Mouse (Mus musculus): ENCODE data around the gene Cxcl15. TPM values are rescaled to one million over a fixed set of nuclear protein-coding genes. Genes with fewer than 3 reads are reported as not detected.
"Not testable (repeated sequence)": the region's sequence is repeated elsewhere in the genome, so short reads cannot be mapped to it uniquely, and the experiment has no call there.

The Cxcl15 gene
- total RNA-seq, 2 experiments from 2014 or later: not detected

DNA sequence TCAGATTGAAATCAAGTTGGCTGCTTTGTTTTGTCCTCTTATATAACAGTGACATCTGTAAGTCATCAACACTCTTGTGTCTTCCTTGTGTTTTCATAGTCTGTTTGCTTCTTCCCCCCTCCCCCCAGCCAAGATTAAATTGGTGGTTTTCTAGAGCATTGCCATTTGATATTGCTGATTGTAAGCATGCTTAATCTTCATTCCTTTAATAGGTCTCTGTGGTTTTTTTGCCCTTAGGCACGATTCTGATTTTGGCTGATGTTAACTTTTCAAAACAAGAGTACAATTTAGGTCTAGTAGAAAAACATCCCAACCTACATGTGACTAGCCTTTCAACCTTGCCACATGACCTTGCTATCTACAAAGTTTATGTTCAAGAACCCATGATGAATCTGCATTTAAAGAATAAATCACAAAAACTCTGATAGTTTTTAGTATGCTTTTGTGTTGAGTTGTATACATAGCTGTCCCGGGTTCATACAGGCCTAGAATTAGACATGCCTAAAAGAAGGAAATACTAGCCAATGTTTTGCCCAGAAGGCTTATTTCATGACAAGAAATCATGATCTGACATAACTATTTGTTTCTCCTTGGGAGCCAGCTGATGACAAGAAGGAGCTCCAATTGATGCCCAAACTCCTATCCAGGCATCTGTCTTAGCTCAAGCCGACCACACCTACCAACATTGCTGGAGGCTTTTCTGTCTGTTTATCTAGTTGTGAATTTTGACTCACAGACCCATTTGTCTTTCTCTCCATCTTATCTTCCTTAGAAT is 13.0 kb downstream of the Cxcl15 start:
- H3K27ac ChIP-seq: no peak overlapping the region
- intact Hi-C loops (cut with DNase I): no loop called here
- no peak overlapping the region for H3K4me3 ChIP-seq
- no peak for TF ChIP-seq CTCF (IDR thresholded peaks at IDR 0.05)
- DNase-seq: no peak

DNA sequence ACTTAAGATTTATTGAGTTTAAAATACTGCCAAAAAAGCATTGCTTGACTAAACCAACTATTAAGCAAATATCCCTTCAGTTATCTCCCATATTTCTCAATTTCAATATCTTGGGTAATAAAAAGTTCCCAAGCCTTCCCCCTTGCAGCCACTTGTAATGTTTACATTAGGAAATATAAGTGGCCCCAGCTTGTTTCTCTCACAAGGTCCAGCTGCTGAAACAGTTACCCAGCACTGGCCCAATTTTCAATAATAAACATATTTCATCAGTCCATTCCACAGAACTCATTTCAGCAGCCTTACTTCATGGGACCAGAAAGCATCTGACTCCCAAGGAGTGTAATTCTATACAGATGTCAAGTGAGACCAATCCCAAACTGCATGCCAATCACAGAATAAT is 25.4 kb downstream of the Cxcl15 start:
- TF ChIP-seq CTCF (IDR thresholded peaks at IDR 0.05): no peak

DNA sequence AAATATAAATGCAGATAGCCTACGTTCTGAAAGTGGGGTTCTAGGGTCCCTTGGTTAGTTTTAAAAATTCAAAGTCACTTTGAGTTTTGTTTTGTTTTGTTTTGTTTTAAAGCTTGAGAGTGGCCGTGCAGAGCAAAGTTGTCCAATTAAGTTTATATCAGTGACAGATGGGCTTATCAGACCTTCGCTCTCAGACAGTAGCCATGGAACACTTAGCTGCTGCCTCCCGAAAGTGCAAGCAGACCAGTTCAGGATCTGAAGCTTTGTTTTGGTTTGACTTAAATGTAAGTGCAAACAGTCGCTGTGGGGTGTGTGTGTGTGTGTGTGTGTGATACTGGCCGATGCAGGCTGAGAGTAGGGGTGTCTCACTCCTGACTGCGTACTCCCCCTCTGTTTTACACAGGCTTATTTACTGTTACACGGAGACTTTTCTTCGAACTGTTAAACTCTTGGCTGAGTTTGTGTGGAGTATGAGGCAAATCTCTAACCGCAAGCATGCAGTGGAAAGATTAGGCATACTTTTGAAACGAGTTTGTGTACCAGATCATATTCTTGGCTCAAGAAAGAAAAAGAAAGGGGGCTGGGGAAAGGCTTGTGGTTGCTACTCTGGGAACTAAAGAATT is 37.9 kb downstream of the Cxcl15 start:
- TF ChIP-seq CTCF (IDR thresholded peaks at IDR 0.05): no peak
- intact Hi-C loops (cut with DNase I): no loop called here
- Histone ChIP-seq H3K27ac (no peak overlapping the region), H3K4me3 (no peak overlapping the region)
- no peak for DNase-seq

More for the DNA sequence above, 25.4 kb downstream of the Cxcl15 start:
- intact Hi-C loops (cut with DNase I): no loop called here
- no peak overlapping the region for H3K27ac ChIP-seq
- H3K4me3 ChIP-seq: no peak overlapping the region
- no peak for DNase-seq

DNA sequence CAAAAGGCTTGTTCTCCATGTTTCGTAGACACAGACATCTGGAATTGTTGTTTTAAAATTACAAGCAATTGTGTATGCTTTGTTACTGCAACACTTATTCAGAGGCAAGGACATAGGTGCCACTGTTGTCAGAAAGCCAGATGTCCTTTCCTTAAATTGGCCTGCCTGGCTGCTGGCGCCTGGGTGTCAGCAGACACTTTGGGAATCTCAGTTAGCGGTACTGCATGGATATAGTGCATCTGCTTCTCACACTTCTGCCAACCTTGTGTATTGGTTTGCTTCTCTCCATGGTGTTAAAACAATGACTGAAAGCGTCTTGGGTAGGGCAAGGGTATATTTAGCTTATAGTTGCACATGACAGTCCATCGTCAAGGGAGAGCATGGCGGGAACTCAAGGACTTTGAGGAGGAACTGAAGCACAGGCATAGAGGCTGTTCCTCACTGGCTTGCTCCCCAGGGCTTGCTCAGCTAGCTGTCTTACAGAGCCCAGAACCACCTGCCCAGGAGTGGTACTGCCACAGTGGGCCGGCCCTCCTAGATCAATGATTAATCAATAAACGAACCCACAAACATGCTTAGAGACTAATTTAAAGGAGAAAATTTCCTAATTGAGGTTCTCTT is 38.5 kb downstream of the Cxcl15 start:
- no peak for DNase-seq
- H3K27ac ChIP-seq: no peak overlapping the region
- no peak for TF ChIP-seq CTCF (IDR thresholded peaks at IDR 0.05)
- no peak overlapping the region for H3K4me3 ChIP-seq
- intact Hi-C loops (cut with DNase I): no loop called here

DNA sequence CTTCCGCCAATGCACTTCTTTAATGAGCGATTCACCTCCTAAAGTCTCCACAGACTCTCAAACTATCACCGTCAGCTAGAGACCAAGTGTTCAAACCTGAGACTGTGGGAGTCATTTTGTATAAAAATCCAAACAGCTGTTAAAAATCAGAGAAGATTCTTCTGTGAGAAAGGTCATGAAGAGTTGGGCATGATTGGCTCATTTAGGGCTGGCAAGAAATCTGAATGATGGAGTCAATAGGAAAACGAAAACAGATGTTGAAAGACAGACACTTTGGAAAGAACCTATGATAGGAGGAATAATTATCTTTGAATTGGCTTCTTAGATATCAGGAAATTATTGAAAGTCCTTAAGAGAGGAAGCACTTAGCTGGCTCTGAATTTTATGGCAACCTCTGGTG is 40.1 kb downstream of the Cxcl15 start:
- no peak for DNase-seq
- intact Hi-C loops (cut with DNase I): no loop called here
- H3K4me3 ChIP-seq: no peak overlapping the region
- no peak for TF ChIP-seq CTCF (IDR thresholded peaks at IDR 0.05)
- no peak overlapping the region; the same call in 1 of the 2 replicates for H3K27ac ChIP-seq

DNA sequence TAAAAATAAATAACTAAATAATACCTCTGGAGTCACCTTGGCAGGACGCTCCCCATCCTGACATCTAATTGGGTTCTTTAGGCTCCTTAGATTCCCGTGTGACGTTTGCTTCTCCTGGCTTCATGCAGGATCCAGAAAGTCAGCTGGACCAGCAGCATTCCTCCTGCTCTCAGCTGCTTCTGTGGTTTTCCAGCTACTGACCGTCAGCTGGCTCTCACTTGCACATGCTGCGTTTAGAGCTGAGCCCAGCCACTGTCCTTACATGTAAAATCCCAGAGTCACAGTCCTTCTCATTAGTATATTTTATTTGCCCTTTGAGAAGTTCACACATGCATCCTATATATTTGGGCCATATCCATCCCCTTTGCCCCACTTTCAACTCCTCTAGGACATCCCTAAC is 44.2 kb downstream of the Cxcl15 start:
- intact Hi-C loops (cut with DNase I): no loop called here
- DNase-seq: peak; percentile 34
- Histone ChIP-seq H3K27ac (no peak overlapping the region), H3K4me3 (no peak overlapping the region)
- TF ChIP-seq CTCF (IDR thresholded peaks at IDR 0.05): no peak

DNA sequence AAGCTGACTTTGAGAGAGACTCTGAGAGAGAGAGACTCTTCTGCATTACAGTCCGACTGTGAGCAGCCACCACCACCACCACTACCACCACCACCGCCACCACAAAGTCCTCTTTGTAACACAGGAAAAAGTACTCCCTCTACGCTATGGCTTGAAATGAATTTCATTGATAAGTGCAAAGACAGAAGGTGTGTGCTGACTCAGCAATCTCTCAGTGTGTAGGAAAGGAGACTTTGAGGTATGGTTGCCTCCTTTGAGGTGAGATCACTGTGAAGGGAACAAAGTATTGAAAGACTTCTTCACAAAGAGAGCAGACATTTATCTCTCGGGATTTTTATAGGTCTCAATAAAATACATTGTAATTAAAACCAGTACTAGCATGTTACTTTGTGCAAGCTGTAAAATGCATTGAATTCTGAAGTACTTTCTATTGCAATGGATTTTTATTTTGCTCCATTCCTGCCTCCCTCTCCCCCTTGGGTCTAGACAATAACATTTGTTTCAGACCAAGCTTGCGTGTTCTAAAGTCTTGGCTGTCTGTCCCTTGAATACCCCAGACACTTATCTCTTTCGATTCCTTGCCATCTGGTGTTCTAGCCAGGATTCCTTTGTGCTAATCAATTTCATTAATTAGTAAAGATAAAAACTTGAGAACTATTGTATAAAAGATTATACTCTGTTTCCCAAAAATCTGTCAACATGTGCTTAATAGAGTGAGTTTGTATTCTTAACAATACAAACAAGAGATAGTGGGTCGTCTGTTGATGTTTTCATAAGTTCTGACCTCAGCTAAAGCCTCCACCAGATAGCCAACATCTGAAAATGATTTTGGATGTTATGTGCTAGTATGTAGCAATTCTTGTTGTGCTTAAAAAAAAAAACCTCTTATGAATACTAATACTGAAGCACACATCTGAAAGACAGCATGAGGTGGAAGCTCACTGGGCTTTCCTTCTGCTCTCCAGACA is 46.9 kb downstream of the Cxcl15 start:
- intact Hi-C loops (cut with DNase I): no loop called here
- no peak for TF ChIP-seq CTCF (IDR thresholded peaks at IDR 0.05)
- Histone ChIP-seq H3K4me3 (no peak overlapping the region), H3K27ac (no peak overlapping the region)
- no peak for DNase-seq

DNA sequence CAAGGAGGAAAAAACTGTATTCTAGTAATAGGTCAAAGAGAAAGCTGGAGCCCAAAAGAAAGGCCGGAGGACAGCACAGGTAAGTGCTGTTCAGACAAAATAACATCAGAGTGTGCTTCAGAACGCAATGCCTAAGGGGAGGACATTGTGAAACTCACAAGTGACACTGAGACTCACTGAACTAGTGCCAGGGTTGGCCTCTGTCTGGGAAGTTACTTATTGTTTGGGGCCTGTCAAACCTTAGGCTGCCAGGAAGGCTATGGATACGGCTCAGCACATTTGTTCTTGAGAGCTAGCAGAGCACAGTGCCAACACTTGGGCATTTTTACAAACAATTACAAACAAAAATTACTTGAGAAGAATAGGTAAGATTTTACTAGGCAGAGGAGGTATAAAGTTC is 49.6 kb downstream of the Cxcl15 start:
- no peak for TF ChIP-seq CTCF (IDR thresholded peaks at IDR 0.05)
- intact Hi-C loops (cut with DNase I): no loop called here
- Histone ChIP-seq H3K4me3 (no peak overlapping the region), H3K27ac (no peak overlapping the region)
- no peak for DNase-seq

DNA sequence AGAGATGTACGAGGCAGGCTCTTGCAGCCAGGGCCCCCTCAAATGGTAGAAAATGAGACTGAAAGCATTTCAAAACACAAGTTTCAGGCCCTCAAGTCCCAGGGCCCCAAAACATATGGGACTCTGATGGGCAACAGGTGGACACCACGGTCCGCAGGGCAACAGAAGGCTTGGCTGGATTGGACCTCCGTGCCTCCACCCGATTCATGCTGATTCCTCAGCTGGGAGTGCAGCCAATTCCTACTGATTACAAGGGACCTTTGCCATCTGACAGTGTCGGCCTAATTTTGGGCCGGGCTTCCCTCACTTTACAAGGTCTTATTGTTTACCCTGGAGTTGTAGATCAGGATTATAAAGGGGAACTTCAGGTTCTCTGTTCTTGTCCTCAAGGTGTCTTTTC is 55.8 kb downstream of the Cxcl15 start:
- H3K27ac ChIP-seq; H3K4me3 ChIP-seq; DNase-seq; intact Hi-C loops (cut with DNase I): not testable (repeated sequence)

DNA sequence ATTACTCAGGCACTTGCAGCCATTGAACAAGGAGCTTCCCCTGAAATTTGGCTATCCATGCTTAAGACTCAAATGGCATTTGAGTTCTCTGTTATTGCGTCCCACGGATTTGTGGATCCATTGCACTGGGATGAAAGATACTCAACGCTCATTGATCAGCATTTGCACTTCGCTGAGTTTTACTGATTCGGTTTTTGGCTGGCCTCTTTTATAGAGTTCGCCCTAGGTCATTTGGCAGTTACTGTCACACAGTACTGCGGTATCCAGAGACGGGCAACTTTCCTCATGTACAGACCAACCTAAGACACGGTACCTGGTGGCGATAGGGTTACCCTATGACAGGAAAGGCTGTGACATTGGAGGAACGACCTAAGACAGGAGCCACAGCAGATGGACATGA is 57.1 kb downstream of the Cxcl15 start:
- intact Hi-C loops (cut with DNase I); DNase-seq; H3K27ac ChIP-seq; H3K4me3 ChIP-seq: not testable (repeated sequence)

Small RNA genes within 50 kb of the gene (microRNA-seq; reads per million reads assigned to microRNA genes)
- gene Gm24322: not detected

Other genes with a start within 250 kb of the Cxcl15 start
- not detected for gene 5830473C10Rik, start 233.4 kb upstream of the Cxcl15 start, total RNA-seq (2021)
- gene Rassf6, start 153.9 kb upstream of the Cxcl15 start, total RNA-seq (2021): not detected
- gene Cxcl5, start 35.2 kb upstream of the Cxcl15 start, total RNA-seq (2021): not detected
- gene Ppbp, start 26.0 kb upstream of the Cxcl15 start, total RNA-seq (2021): under 1 TPM in 1 of 2 experiments, not detected in 1; 0.54 TPM
- 10 to 100 TPM in 1 of 2 experiments, 1 to 10 TPM in 1; 5.4 to 12.4 TPM for gene Pf4, start 22.1 kb upstream of the Cxcl15 start, total RNA-seq (2021)
- gene Cxcl3, start 8.4 kb upstream of the Cxcl15 start, total RNA-seq (2021): not detected
- under 1 TPM in 1 of 2 experiments, not detected in 1; 0.26 TPM for gene Cxcl1, start 96.7 kb downstream of the Cxcl15 start, total RNA-seq (2021)
- gene Cxcl2, start 109.3 kb downstream of the Cxcl15 start, total RNA-seq (2021): not detected
- 1 to 10 TPM; 6.5 to 6.7 TPM for gene Mthfd2l, start 136.6 kb downstream of the Cxcl15 start, total RNA-seq (2021)
- gene Epgn, start 232.9 kb downstream of the Cxcl15 start, total RNA-seq (2021): under 1 TPM; 0.28 to 0.42 TPM